Mouse (Mus musculus): ENCODE measurements around the gene Tmem150c.

Gene Tmem150c

GRCm38 (mm10) chr5:100055866-100056369 lies 103.7 kb downstream of the Tmem150c start:
- DNase-seq (ENCODE audit: inconsistent age in 2 of 2, low spot score in 1 of 2) = peak; percentile 72 to 86

GRCm38 (mm10) chr5:100054807-100055547 lies 104.6 kb downstream of the Tmem150c start:
- DNase-seq (ENCODE audit: inconsistent age in 2 of 2, low spot score in 1 of 2) = no peak

- DNase-seq (ENCODE audit: inconsistent age in 2 of 2, low spot score in 1 of 2) = no peak
These were observed 106.9 kb downstream of the Tmem150c start for GRCm38 (mm10) chr5:100052728-100053127.

DNA sequence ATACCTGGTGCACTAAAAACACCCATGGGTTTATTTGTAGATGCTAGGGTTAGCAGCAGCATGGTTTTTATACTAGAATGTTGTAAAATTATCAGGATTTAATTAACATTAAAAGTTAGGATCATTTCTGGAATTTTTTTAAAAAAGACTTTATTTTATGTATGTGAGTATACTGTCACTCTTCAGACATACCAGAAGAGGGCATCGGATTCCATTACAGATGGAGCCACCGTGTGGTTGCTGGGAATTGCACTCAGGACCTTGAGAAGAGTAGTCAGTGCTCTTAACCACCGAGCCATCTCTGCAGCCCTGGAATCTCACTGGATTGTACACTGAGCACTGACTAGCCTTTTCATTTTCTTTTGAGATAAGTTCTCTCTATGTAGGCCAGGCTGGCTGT lies 109.7 kb downstream of the Tmem150c start:
- peak in 1 of 2 experiments; percentile 44 for DNase-seq (ENCODE audit: inconsistent age in 2 of 2, low spot score in 1 of 2)

DNA sequence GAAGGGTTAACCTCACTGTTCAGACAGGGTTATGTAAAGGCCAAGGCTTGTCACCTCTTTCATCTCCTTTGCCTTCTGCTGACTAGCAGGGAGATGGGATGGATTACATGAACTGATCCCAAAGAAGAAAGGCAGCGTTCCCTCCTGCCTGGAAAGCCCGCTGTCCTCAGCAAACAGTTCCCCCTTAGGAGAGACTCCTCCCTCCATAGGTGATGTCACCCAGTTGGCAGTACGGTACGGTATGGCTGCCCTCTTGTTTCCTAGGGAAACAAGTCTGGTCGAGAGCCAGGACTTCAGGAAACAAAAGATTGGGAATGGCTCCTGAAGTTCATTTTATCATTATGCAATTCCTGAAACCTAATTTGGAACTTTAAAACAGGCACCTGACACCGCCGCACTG lies 111.7 kb downstream of the Tmem150c start:
- peak in 1 of 2 experiments; percentile 73 for DNase-seq (ENCODE audit: inconsistent age in 2 of 2, low spot score in 1 of 2)

GRCm38 (mm10) chr5:100047143-100047640 lies 112.4 kb downstream of the Tmem150c start:
- DNase-seq (ENCODE audit: inconsistent age in 2 of 2, low spot score in 1 of 2) = no peak

DNA sequence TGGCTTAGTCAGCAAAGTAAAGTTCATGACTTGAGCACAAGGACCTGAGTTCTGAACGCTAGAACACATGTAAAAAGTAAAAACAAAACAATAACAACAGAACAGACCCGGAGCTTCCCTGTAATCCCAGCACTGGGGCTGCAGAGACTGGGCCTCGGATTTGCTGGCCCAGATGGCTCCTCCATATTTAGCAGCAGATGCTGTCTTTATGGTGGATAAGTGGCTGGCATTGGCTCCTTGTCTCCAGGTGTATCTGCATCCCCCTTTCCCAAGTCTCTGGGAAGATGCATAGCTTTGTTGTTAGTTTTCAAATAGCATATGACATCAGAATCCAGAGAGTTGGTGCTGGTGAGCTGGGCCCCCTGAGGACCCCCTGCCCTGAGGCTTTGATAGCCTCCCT lies 113.5 kb downstream of the Tmem150c start:
- no peak for DNase-seq (ENCODE audit: inconsistent age in 2 of 2, low spot score in 1 of 2)

GRCm38 (mm10) chr5:100044621-100045020 lies 115.0 kb downstream of the Tmem150c start:
- no peak for DNase-seq (ENCODE audit: inconsistent age in 2 of 2, low spot score in 1 of 2)

GRCm38 (mm10) chr5:100044030-100044429 lies 115.6 kb downstream of the Tmem150c start:
- no peak for DNase-seq (ENCODE audit: inconsistent age in 2 of 2, low spot score in 1 of 2)

GRCm38 (mm10) chr5:100043361-100043760 lies 116.2 kb downstream of the Tmem150c start:
- DNase-seq (ENCODE audit: inconsistent age in 2 of 2, low spot score in 1 of 2) = peak; percentile 88 to 94

DNA sequence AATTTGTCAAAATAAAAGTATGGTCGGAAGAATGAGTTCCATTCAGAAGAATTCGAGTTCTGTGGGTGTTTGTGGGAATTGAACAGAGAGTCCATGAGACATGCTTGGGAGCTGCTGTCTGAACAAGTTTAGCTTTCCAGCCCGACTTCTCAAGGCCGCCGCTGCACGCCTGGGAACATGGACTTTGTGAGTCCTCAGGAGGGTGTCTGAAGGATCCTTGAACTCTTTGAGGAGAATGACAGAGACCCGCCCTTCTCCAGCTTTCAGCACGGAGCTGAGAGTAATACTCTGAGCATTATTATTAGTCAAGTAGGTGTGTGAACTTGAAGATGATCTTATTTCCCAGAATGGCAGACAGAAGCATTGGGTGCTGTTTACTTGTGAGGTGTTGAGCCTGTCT lies 117.1 kb downstream of the Tmem150c start:
- DNase-seq (ENCODE audit: inconsistent age in 2 of 2, low spot score in 1 of 2) = peak; percentile 66 to 79

- peak in 1 of 2 experiments; percentile 19 for DNase-seq (ENCODE audit: inconsistent age in 2 of 2, low spot score in 1 of 2)
These were observed 118.3 kb downstream of the Tmem150c start for GRCm38 (mm10) chr5:100041272-100041671.

GRCm38 (mm10) chr5:100040281-100040784 lies 119.3 kb downstream of the Tmem150c start:
- peak in 1 of 2 experiments; percentile 64 for DNase-seq (ENCODE audit: inconsistent age in 2 of 2, low spot score in 1 of 2)

- peak; percentile 96 to 99 for DNase-seq (ENCODE audit: inconsistent age in 2 of 2, low spot score in 1 of 2)
These were observed 119.9 kb downstream of the Tmem150c start, which contains the start of the genes Hnrnpdl and Enoph1 for GRCm38 (mm10) chr5:100039602-100040142. Gene Hnrnpdl, minus strand, starts transcription at chr5:100039664. Gene Enoph1, plus strand, starts transcription at chr5:100039985.

DNA sequence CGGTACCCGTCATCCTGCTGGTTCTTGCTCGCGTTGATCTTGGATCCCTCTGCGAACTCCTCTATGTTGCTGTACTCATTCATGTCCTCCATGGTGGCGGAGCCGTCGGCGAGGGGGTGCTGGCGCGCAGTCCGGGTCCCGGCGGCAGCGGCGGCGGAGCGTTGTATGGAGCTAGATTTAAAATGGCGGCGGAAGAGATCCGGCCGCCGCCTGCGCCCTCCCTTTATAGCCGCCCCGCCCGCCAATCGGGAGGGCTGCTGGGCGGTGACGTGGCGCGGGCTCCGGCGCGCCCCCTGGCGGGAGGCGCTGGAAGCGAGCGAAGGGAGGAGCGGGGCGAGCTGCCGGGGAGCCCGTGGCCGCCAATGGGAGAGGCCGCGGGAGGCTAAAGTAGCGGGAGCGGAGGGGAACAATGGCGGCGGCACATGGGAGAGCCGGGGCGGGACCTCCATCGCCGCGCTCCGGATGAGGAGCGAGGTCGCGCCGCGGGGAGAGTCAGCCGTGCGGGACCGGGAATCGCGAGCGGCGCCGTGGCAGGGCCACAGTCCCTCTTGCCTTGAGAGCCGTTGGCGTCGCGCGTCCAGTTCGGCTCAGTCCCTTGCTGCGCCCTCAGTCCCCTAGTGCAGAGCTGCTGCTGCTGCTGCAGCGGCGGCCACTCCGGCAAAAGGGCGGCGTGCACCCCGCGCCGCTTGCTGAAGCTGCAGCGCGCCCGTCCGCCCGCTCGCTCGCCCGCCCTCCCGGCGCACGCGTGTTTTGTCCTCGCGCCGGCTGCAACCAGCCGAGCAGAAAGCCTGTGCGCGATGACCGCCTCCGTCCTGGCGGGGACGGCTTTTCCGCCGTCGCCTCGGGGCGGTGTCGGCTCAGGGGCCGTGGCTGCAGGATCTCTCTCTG lies 120.7 kb downstream of the Tmem150c start:
- DNase-seq (ENCODE audit: inconsistent age in 2 of 2, low spot score in 1 of 2) = peak; percentile 98 to 99

GRCm38 (mm10) chr5:100037965-100038713 lies 121.5 kb downstream of the Tmem150c start:
- peak; percentile 93 to 98 for DNase-seq (ENCODE audit: inconsistent age in 2 of 2, low spot score in 1 of 2)

- peak in 1 of 2 experiments; percentile 67 for DNase-seq (ENCODE audit: inconsistent age in 2 of 2, low spot score in 1 of 2)
These were observed 122.9 kb downstream of the Tmem150c start for GRCm38 (mm10) chr5:100036681-100037080.

DNA sequence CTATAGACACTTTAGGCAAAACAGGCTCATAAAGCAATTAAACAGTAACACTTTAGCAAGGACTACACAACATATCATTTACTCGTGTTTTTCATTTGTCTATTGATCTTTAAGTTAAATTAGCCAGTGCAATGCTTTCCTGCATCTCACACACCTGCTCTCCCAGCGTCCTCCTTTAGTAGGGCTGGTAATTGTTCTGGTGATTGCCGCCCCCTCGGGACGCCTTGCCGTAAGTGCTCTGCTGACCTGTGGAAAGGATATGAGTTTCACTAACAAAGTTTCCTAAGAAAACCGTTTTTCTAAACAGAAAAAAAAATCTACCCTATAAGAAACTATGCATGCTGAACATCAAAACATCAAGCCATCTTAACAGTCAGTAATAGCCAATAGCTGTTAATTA lies 123.7 kb downstream of the Tmem150c start:
- DNase-seq (ENCODE audit: inconsistent age in 2 of 2, low spot score in 1 of 2) = peak in 1 of 2 experiments; percentile 51

DNA sequence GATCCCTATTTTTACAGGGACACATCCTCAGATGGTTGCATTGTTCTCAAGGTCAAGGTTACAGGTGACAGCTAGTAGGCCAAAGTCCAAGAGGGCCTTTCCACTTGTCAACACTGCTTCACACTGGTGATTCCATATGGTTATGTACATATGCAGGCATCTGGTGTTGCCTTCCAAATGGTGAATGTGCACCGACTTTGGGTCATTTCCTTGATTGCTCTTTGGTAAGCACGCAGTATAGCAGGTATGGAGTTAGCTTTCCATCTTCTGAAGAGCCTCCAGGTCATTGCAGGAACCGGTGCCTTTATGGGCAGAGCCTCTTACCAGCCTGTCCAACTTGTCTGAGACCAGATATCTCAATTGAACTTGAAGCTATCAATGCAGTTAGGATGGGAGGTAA lies 127.0 kb downstream of the Tmem150c start:
- DNase-seq (ENCODE audit: inconsistent age in 2 of 2, low spot score in 1 of 2) = peak in 1 of 2 experiments; percentile 61

- DNase-seq (ENCODE audit: inconsistent age in 2 of 2, low spot score in 1 of 2) = peak in 1 of 2 experiments; percentile 42
These were observed 127.5 kb downstream of the Tmem150c start for GRCm38 (mm10) chr5:100032107-100032506.
